Mouse (Mus musculus) MEL (cell line): ENCODE measurements around the gene Sult2b1.

ENCODE experiments used
- CHD2 ChIP-seq: IDR thresholded peaks from 2 replicates; pipeline ENCODE4 v1.6.1; 2011; ENCODE audit warnings: low read length, improper control_type of control experiment
- CTCF ChIP-seq, 3 experiments: IDR thresholded peaks in 2 of 3; conservative IDR thresholded peaks in 1 of 3; 2 replicates each; pipeline ENCODE4 v1.5.1; 2011 to 2012; ENCODE audit warnings: low read length in 3 of 3, low read depth in 2 of 3, mild to moderate bottlenecking in 2 of 3, improper control_type of control experiment in 1 of 3, inconsistent platforms in 1 of 3, mixed read lengths in 1 of 3, moderate library complexity in 1 of 3; ENCODE audit not compliant: control insufficient read depth in 1 of 3, insufficient read depth in 1 of 3, poor library complexity in 1 of 3, severe bottlenecking in 1 of 3
- MAX ChIP-seq: IDR thresholded peaks from 2 replicates; pipeline ENCODE4 v1.6.1; 2011; ENCODE audit warnings: low read length, improper control_type of control experiment
- NELFE ChIP-seq: IDR thresholded peaks from 2 replicates; pipeline ENCODE4 v1.6.1; 2011; ENCODE audit warnings: low read depth, low read length, improper control_type of control experiment
- POLR2A ChIP-seq, 2 experiments: IDR thresholded peaks; 2 replicates each; pipeline ENCODE4 v1.6.1; 2011 to 2012; ENCODE audit warnings: low read length in 2 of 2, mild to moderate bottlenecking in 2 of 2, control low read depth in 1 of 2, improper control_type of control experiment in 1 of 2, low read depth in 1 of 2, moderate library complexity in 1 of 2; ENCODE audit not compliant: control insufficient read depth in 1 of 2, insufficient read depth in 1 of 2, poor library complexity in 1 of 2
- ZC3H11A ChIP-seq: IDR thresholded peaks from 2 replicates; pipeline ENCODE4 v1.6.1; 2012; ENCODE audit warnings: low read depth, mild to moderate bottlenecking, inconsistent platforms, low read length, improper control_type of control experiment

GRCm38 (mm10) chr7:45798931-45799330, 14.5 kb upstream of the Sult2b1 start:
- TF ChIP-seq POLR2A (IDR thresholded peaks at IDR 0.05; ENCODE audit: control insufficient read depth in 1 of 2, insufficient read depth in 1 of 2, low read depth in 1 of 2, low read length in 2 of 2, poor library complexity in 1 of 2) (no peak), ZC3H11A (no peak), CTCF (IDR thresholded peaks at IDR 0.05 in 2 of 3, conservative IDR thresholded peaks at IDR 0.05 in 1 of 3; ENCODE audit: control insufficient read depth in 1 of 3, insufficient read depth in 1 of 3, low read depth in 2 of 3, low read length in 3 of 3, poor library complexity in 1 of 3, severe bottlenecking in 1 of 3) (no peak), CHD2 (no peak), NELFE (no peak), MAX (no peak)
